Mouse (Mus musculus): ENCODE data around the gene Nupr1.
"Not testable (repeated sequence)": the region's sequence is repeated elsewhere in the genome, so short reads cannot be mapped to it uniquely, and the experiment has no call there.

Gene Nupr1

DNA sequence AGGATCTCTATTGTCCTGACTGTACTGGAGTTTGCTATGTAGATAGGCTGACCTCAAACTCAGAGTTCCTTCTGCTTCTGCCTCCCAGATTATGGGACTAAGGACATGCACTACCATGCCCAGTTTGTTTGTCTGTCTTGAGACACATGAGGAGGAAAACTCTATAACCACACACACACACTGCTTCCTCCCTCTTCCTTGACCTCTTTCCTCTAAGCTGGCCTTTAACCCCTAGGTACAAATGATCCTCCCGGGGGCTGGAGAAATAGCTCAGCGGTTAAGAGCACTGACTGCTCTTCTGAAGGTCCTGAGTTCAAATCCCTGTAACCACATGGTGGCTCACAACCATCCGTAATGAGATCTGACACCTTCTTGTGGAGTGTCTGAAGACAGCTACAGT is 13.7 kb upstream of the Nupr1 start:
- no peak for DNase-seq (ENCODE audit: low spot score in 2 of 2)

- not testable (repeated sequence) for DNase-seq (ENCODE audit: low spot score in 2 of 2)
Measured at GRCm38 (mm10) chr7:126643244-126643617, 12.6 kb upstream of the Nupr1 start.

GRCm38 (mm10) chr7:126642545-126643243 is 12.0 kb upstream of the Nupr1 start:
- DNase-seq (ENCODE audit: low spot score in 2 of 2): no peak

GRCm38 (mm10) chr7:126636733-126637520 is 6.3 kb upstream of the Nupr1 start:
- peak in 1 of 2 experiments; percentile 26 for DNase-seq (ENCODE audit: low spot score in 2 of 2)

- DNase-seq (ENCODE audit: low spot score in 2 of 2): no peak
Measured at GRCm38 (mm10) chr7:126635375-126635774, 4.7 kb upstream of the Nupr1 start.

- no peak for DNase-seq (ENCODE audit: low spot score in 2 of 2)
Measured at GRCm38 (mm10) chr7:126632478-126632877, 1.8 kb upstream of the Nupr1 start.

DNA sequence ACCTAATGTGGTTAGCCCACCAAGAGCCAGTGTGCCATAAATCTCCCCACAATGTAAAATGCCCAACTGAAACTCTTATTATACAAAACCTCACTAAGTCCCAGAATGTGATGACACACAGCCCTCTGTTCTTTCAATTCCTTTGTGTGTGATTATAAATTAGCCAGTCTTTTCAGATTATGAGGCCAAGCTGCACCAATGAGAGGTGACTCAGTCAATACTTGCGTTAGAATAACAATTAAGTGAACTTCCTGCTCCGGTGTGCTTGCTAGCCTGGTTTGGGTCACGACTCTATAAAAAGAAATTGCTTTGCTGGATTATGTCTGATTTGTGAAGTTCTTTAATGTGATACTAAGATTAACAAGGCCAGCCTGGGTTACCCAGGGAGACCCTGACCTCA is 746 bp downstream of the Nupr1 start:
- no peak for DNase-seq (ENCODE audit: low spot score in 2 of 2)

- no peak for DNase-seq (ENCODE audit: low spot score in 2 of 2)
Measured at GRCm38 (mm10) chr7:126628111-126628510, 2.5 kb downstream of the Nupr1 start.

DNA sequence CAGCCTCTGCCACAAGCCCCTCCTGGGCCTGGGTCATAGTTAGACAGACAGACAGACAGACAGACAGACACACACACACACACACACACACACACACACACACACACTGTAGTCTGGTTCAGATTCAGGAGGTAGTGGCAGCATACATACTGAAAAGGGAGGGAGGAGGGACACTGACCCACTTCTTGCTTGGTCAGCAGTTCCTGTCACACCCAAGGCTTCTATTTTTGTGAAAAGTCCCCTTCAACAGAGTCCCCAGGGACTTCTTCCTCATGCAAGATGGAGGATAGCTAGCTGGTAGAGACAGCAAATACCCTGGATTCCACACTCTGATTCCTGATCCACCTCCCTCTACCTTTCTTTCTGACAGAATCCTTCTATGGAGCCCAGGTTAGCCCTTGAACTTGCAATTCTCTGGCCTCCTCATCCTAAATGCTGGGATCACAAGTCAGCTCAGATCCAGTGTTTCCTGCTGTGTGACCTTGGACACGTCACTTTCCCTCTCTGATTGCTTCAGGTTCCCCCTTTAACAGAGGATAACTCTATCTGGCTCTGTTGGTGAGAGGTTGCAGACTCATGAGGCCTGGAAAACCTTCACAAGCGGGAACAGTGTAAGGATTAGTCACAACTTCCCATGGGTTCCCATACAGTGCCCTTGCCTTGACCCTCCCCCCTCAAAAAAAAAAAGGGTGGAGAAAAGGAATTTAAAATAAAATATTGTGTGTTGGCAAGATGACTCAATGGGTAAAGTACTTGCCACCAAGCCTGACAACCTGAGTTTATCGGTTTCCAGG is 4.7 kb downstream of the Nupr1 start:
- DNase-seq (ENCODE audit: low spot score in 2 of 2): no peak

GRCm38 (mm10) chr7:126625369-126625768 is 5.3 kb downstream of the Nupr1 start:
- DNase-seq (ENCODE audit: low spot score in 2 of 2): no peak

DNA sequence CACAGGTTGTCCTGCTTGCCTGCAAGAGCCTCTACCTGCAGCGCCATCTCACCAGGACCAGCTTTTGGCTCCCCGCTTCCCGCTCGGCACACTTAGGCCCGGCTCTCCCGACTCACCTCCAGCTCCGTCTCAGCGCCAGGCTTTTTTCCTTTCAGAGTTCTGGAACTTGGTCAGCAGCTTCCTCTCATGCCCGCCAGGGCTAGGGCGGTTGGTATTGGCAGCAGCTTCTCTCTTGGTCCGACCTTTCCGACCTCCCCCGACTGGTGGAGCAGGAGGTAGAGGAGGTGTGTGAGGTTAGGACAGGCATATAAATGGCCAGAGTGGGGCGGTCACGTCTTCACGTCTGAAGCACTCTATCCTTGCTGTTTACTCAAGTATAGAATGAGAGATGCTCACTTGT is 5.9 kb downstream of the Nupr1 start:
- no peak for DNase-seq (ENCODE audit: low spot score in 2 of 2)

GRCm38 (mm10) chr7:126623381-126623780 is 7.3 kb downstream of the Nupr1 start:
- no peak for DNase-seq (ENCODE audit: low spot score in 2 of 2)

GRCm38 (mm10) chr7:126621452-126622359 is 9.0 kb downstream of the Nupr1 start:
- no peak for DNase-seq (ENCODE audit: low spot score in 2 of 2)

DNA sequence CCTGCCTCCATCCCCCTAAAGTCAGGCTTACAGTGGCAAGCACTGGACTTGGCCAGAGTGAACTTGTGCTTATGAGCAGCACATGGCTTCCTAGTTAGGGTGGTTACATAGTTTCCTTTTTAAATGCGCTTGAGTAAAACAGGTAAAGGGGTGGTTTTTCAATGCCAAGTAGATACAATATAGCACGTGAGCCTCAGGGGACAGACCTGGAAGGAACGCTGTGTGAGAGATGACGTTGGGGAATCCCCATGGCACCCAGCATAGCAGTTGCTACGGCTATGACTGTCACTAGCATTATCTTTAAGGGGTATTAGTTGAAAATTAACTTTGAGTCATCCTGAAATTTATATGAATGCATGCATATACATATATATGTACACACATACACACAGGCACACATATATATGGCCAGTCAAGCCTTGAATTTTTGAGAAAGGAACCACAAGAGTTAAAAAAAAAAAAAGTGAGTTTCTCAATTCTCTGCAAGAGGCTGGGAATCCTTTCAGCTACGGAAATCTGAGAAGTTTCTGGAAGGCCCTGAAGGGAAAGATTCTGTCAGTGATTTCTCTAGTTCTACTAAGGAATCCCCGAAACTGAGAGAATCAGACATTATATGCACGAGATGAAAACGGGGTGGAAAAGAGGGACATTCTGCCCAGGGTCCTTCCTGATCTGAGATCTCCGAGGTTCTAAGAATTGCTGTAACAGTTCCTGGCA is 10.9 kb downstream of the Nupr1 start:
- DNase-seq (ENCODE audit: low spot score in 2 of 2): no peak

GRCm38 (mm10) chr7:126616707-126617106 is 14.0 kb downstream of the Nupr1 start:
- DNase-seq (ENCODE audit: low spot score in 2 of 2): no peak

- no peak for DNase-seq (ENCODE audit: low spot score in 2 of 2)
Measured at GRCm38 (mm10) chr7:126612736-126613135, 17.9 kb downstream of the Nupr1 start.

GRCm38 (mm10) chr7:126607796-126608195 is 22.9 kb downstream of the Nupr1 start:
- DNase-seq (ENCODE audit: low spot score in 2 of 2): no peak

GRCm38 (mm10) chr7:126607064-126607463 is 23.6 kb downstream of the Nupr1 start:
- no peak for DNase-seq (ENCODE audit: low spot score in 2 of 2)

DNA sequence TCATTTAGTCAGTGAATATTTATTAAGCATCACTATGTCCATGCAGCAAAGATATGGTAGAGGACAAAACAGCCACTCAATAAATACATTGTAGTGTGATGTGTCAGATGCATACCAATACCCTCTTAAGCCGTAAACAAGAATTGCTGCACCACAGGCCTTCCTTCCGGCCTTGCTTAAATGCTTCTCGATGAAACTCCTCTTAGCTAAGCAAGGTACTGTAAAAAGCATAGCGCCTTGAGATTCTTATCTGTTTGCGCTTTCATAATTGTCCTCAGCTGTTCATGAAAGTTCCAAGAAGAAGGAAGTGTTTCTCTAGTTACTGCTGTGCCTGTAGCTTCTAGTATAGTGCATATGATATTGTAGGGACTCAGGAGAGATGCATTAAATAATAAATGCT is 24.1 kb downstream of the Nupr1 start:
- DNase-seq (ENCODE audit: low spot score in 2 of 2): no peak

DNA sequence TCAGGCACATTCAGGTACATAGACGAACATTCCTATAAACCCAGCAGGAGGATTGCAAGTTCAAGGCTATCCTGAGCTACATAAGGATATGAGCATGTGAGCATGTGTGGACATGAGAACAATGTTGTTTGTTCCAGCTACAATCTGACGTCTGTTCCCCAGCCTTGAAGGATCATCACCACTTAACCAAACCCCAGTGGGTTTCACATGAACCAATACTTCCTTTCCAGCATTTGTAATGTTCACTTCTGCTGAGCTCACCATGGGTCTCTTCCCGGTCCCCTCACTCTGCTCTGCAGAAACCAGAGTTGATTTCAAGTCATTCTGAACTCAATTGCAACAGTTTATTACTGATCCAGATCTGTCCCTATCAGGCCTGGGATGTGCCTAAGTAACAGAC is 28.0 kb downstream of the Nupr1 start:
- DNase-seq (ENCODE audit: low spot score in 2 of 2): no peak

GRCm38 (mm10) chr7:126601896-126602295 is 28.8 kb downstream of the Nupr1 start:
- no peak for DNase-seq (ENCODE audit: low spot score in 2 of 2)

Data from spleen, postnatal 14 days (tissue).